Mouse (Mus musculus) left cerebral cortex, postnatal 4 days (tissue): ENCODE measurements around the gene Vmn2r80. TPM values are rescaled to one million over a fixed set of nuclear protein-coding genes. Genes with fewer than 3 reads are reported as not detected.
"Not testable (repeated sequence)": the region's sequence is repeated elsewhere in the genome, so short reads cannot be mapped to it uniquely, and the experiment has no call there.

Experiments used
- DNase-seq: peaks from one replicate; pipeline ENCODE4 v3.0.0-alpha.2; 2022
- intact Hi-C: fragments of 180-260 bp; cut with DNase I; formaldehyde crosslinking; loops from one replicate; pipeline ENCODE4 v1.15.1; 2025
- total RNA-seq, 2 experiments: library from RNA; stranded (reverse); gene quantifications; 2 replicates each; pipeline ENCODE4 v1.2.3; 2021

Vmn2r80 gene
- total RNA-seq, result not detected

- DNase-seq, intact Hi-C loops: not testable (repeated sequence)
Observed at GRCm38 (mm10) chr10:79148469-79148868, at the start of gene Vmn2r80. Vmn2r80 (plus strand) TSS chr10:79148769.

- DNase-seq, result no peak
- intact Hi-C loops, result no loop called here
Observed at GRCm38 (mm10) chr10:79106325-79107282, 42.0 kb upstream of the Vmn2r80 start.

- intact Hi-C loops, result no loop called here
- DNase-seq, result no peak
Observed at GRCm38 (mm10) chr10:79107531-79107930, 41.0 kb upstream of the Vmn2r80 start.

GRCm38 (mm10) chr10:79109156-79109555, 39.4 kb upstream of the Vmn2r80 start:
- intact Hi-C loops, result no loop called here
- DNase-seq, result no peak

GRCm38 (mm10) chr10:79110482-79110881, 38.1 kb upstream of the Vmn2r80 start:
- intact Hi-C loops, result no loop called here
- DNase-seq, result no peak

GRCm38 (mm10) chr10:79115085-79115484, 33.5 kb upstream of the Vmn2r80 start:
- intact Hi-C loops, result loop anchor here (5.0 kb wide), 2 partner anchors 363 to 483 kb away; partner anchors contain the start of gene Ccdc105
- DNase-seq, result no peak

GRCm38 (mm10) chr10:79116125-79116849, 32.3 kb upstream of the Vmn2r80 start:
- intact Hi-C loops, result loop anchor here (5.0 kb wide), 2 partner anchors 364 to 484 kb away; partner anchors contain the start of gene Ccdc105

GRCm38 (mm10) chr10:79151602-79152001, 3.0 kb downstream of the Vmn2r80 start:
- DNase-seq, result no peak
- intact Hi-C loops, result no loop called here

More at GRCm38 (mm10) chr10:79116125-79116849, 32.3 kb upstream of the Vmn2r80 start:
- DNase-seq, result peak; percentile 50

GRCm38 (mm10) chr10:79199973-79200372, 51.4 kb downstream of the Vmn2r80 start:
- intact Hi-C loops, DNase-seq: not testable (repeated sequence)

- intact Hi-C loops, result no loop called here
- no peak for DNase-seq
Observed at GRCm38 (mm10) chr10:79220432-79220831, 71.9 kb downstream of the Vmn2r80 start.

- DNase-seq, result no peak
- intact Hi-C loops, result no loop called here
Observed at GRCm38 (mm10) chr10:79221606-79222005, 73.0 kb downstream of the Vmn2r80 start.

GRCm38 (mm10) chr10:79222214-79222613, 73.6 kb downstream of the Vmn2r80 start:
- no peak for DNase-seq
- intact Hi-C loops, result no loop called here

Other genes starting within 250 kb of the Vmn2r80 start
- not detected for gene Olfr1354, start 235.6 kb upstream of the Vmn2r80 start, total RNA-seq
- not detected for gene Olfr8, start 198.1 kb upstream of the Vmn2r80 start, total RNA-seq
- gene Olfr1353, start 185.5 kb upstream of the Vmn2r80 start, total RNA-seq, result not detected
- not detected for gene Olfr1352, start 167.7 kb upstream of the Vmn2r80 start, total RNA-seq
- not detected for gene Olfr1351, start 136.3 kb upstream of the Vmn2r80 start, total RNA-seq
- gene Olfr57, start 120.0 kb upstream of the Vmn2r80 start, total RNA-seq, result not detected
- gene 2610008E11Rik, start 51.2 kb upstream of the Vmn2r80 start, total RNA-seq, result 10 to 100 TPM; 36.3 to 40.5 TPM
- not detected for gene Vmn2r81, start 98.9 kb downstream of the Vmn2r80 start, total RNA-seq
- not detected for gene Vmn2r82, start 207.8 kb downstream of the Vmn2r80 start, total RNA-seq